Mouse (Mus musculus): Measurements from ENCODE around the gene Ttc22. TPM values are rescaled to one million over a fixed set of nuclear protein-coding genes. Genes with fewer than 3 reads are reported as not detected.
A peak's percentile ranks its signal among the peaks of the same experiment; 100 is the strongest.

The Ttc22 gene
- polyA plus RNA-seq, 1 experiment from 2014 or later: 0.92 TPM

- Histone ChIP-seq H3K27ac (ENCODE audit: low read depth) (no peak overlapping the region), H3K9me3 (ENCODE audit: low read depth, low read length) (no peaks in the 10 kb centered on the region), H3K4me3 (ENCODE audit: low read depth, low read length) (no peak overlapping the region), H3K4me1 (ENCODE audit: insufficient read depth) (no peaks in the 10 kb centered on the region), H3K27me3 (ENCODE audit: insufficient read depth, low read length) (no peaks in the 10 kb centered on the region), H3K36me3 (ENCODE audit: insufficient read depth) (peaks cover 70% of the 10 kb centered on the region), H3K4me2 (no peak overlapping the region), H3K9ac (no peak overlapping the region)
- DNase-seq (no peak), ATAC-seq (ENCODE audit: insufficient read depth) (no peak)
- TF ChIP-seq CTCF (IDR thresholded peaks at IDR 0.05; ENCODE audit: low read depth): no peak
- WGBS: 86% methylated on average over 6 of the region's 6 CpGs
Measured at GRCm38 (mm10) chr4:106587075-106587474, 35.2 kb upstream of the Ttc22 start.

- no peaks in the 10 kb centered on the region for H3K4me1 ChIP-seq (ENCODE audit: insufficient read depth)
- 30% methylated on average over 9 of the region's 9 CpGs for WGBS
- H3K4me3 ChIP-seq (ENCODE audit: low read depth, low read length): no peak overlapping the region
- no peak overlapping the region for H3K27ac ChIP-seq (ENCODE audit: low read depth)
- no peak overlapping the region for H3K9ac ChIP-seq
- H3K27me3 ChIP-seq (ENCODE audit: insufficient read depth, low read length): no peaks in the 10 kb centered on the region
- H3K4me2 ChIP-seq: no peak overlapping the region
- TF ChIP-seq CTCF (IDR thresholded peaks at IDR 0.05; ENCODE audit: low read depth): no peak
- H3K36me3 ChIP-seq (ENCODE audit: insufficient read depth): peaks cover 42% of the 10 kb centered on the region
- DNase-seq (peak; percentile 66), ATAC-seq (ENCODE audit: insufficient read depth) (peak; percentile 73)
- H3K9me3 ChIP-seq (ENCODE audit: low read depth, low read length): no peaks in the 10 kb centered on the region
Measured at GRCm38 (mm10) chr4:106590142-106590541, 32.1 kb upstream of the Ttc22 start.

GRCm38 (mm10) chr4:106590871-106591270 is 31.4 kb upstream of the Ttc22 start:
- Histone ChIP-seq H3K36me3 (ENCODE audit: insufficient read depth) (peaks cover 34% of the 10 kb centered on the region), H3K9ac (no peak overlapping the region), H3K4me2 (no peak overlapping the region), H3K27me3 (ENCODE audit: insufficient read depth, low read length) (no peaks in the 10 kb centered on the region), H3K9me3 (ENCODE audit: low read depth, low read length) (no peaks in the 10 kb centered on the region), H3K4me1 (ENCODE audit: insufficient read depth) (no peaks in the 10 kb centered on the region), H3K4me3 (ENCODE audit: low read depth, low read length) (no peak overlapping the region), H3K27ac (ENCODE audit: low read depth) (no peak overlapping the region)
- no peak for TF ChIP-seq CTCF (IDR thresholded peaks at IDR 0.05; ENCODE audit: low read depth)
- ATAC-seq (ENCODE audit: insufficient read depth): no peak
- no peak for DNase-seq
- WGBS: 81% methylated on average over 9 of the region's 9 CpGs

GRCm38 (mm10) chr4:106593636-106594035 is 28.6 kb upstream of the Ttc22 start:
- H3K27ac ChIP-seq (ENCODE audit: low read depth): no peak overlapping the region
- peak; percentile 40 for TF ChIP-seq CTCF (IDR thresholded peaks at IDR 0.05; ENCODE audit: low read depth)
- no peak overlapping the region for H3K4me2 ChIP-seq
- no peak for DNase-seq
- WGBS: 52% methylated on average over 7 of the region's 7 CpGs
- H3K4me1 ChIP-seq (ENCODE audit: insufficient read depth): no peaks in the 10 kb centered on the region
- no peaks in the 10 kb centered on the region for H3K27me3 ChIP-seq (ENCODE audit: insufficient read depth, low read length)
- no peaks in the 10 kb centered on the region for H3K9me3 ChIP-seq (ENCODE audit: low read depth, low read length)
- H3K4me3 ChIP-seq (ENCODE audit: low read depth, low read length): no peak overlapping the region
- H3K36me3 ChIP-seq (ENCODE audit: insufficient read depth): peaks cover 9% of the 10 kb centered on the region; the same call in 1 of the 2 replicates
- no peak for ATAC-seq (ENCODE audit: insufficient read depth)
- no peak overlapping the region for H3K9ac ChIP-seq

- DNase-seq: no peak
- Histone ChIP-seq H3K4me1 (ENCODE audit: insufficient read depth) (no peaks in the 10 kb centered on the region), H3K9me3 (ENCODE audit: low read depth, low read length) (no peaks in the 10 kb centered on the region), H3K9ac (no peak overlapping the region), H3K36me3 (ENCODE audit: insufficient read depth) (no peaks in the 10 kb centered on the region), H3K4me3 (ENCODE audit: low read depth, low read length) (no peak overlapping the region), H3K27ac (ENCODE audit: low read depth) (no peak overlapping the region), H3K27me3 (ENCODE audit: insufficient read depth, low read length) (no peaks in the 10 kb centered on the region), H3K4me2 (no peak overlapping the region)
- 63% methylated on average over 3 of the region's 3 CpGs for WGBS
- peak; percentile 23; the same call in 1 of the 2 replicates for TF ChIP-seq CTCF (IDR thresholded peaks at IDR 0.05; ENCODE audit: low read depth)
- no peak for ATAC-seq (ENCODE audit: insufficient read depth)
Measured at GRCm38 (mm10) chr4:106596200-106596599, 26.0 kb upstream of the Ttc22 start.

GRCm38 (mm10) chr4:106597055-106597454 is 25.2 kb upstream of the Ttc22 start:
- WGBS: 66% methylated on average over 9 of the region's 9 CpGs
- TF ChIP-seq CTCF (IDR thresholded peaks at IDR 0.05; ENCODE audit: low read depth): no peak

GRCm38 (mm10) chr4:106597741-106598140 is 24.5 kb upstream of the Ttc22 start:
- WGBS: 85% methylated on average over 4 of the region's 4 CpGs
- Histone ChIP-seq H3K4me1 (ENCODE audit: insufficient read depth) (no peaks in the 10 kb centered on the region), H3K27me3 (ENCODE audit: insufficient read depth, low read length) (no peaks in the 10 kb centered on the region), H3K36me3 (ENCODE audit: insufficient read depth) (no peaks in the 10 kb centered on the region), H3K4me3 (ENCODE audit: low read depth, low read length) (no peak overlapping the region), H3K9ac (no peak overlapping the region), H3K4me2 (no peak overlapping the region), H3K27ac (ENCODE audit: low read depth) (no peak overlapping the region), H3K9me3 (ENCODE audit: low read depth, low read length) (no peaks in the 10 kb centered on the region)
- no peak for TF ChIP-seq CTCF (IDR thresholded peaks at IDR 0.05; ENCODE audit: low read depth)
- DNase-seq: no peak
- ATAC-seq (ENCODE audit: insufficient read depth): no peak

More at GRCm38 (mm10) chr4:106597055-106597454, 25.2 kb upstream of the Ttc22 start:
- Histone ChIP-seq H3K4me1 (ENCODE audit: insufficient read depth) (no peaks in the 10 kb centered on the region), H3K9ac (no peak overlapping the region), H3K27me3 (ENCODE audit: insufficient read depth, low read length) (no peaks in the 10 kb centered on the region), H3K27ac (ENCODE audit: low read depth) (no peak overlapping the region), H3K36me3 (ENCODE audit: insufficient read depth) (no peaks in the 10 kb centered on the region), H3K4me3 (ENCODE audit: low read depth, low read length) (no peak overlapping the region), H3K4me2 (no peak overlapping the region), H3K9me3 (ENCODE audit: low read depth, low read length) (no peaks in the 10 kb centered on the region)
- ATAC-seq (ENCODE audit: insufficient read depth): no peak
- no peak for DNase-seq

GRCm38 (mm10) chr4:106599415-106599814 is 22.8 kb upstream of the Ttc22 start:
- 0 out of 2 replicates have a peak, but pooled peaks have one; percentile 13 for TF ChIP-seq CTCF (IDR thresholded peaks at IDR 0.05; ENCODE audit: low read depth)
- no peaks in the 10 kb centered on the region for H3K36me3 ChIP-seq (ENCODE audit: insufficient read depth)
- ATAC-seq (ENCODE audit: insufficient read depth): no peak
- H3K27me3 ChIP-seq (ENCODE audit: insufficient read depth, low read length): no peaks in the 10 kb centered on the region
- 50% methylated on average over 1 of the region's 1 CpGs for WGBS
- no peak overlapping the region for H3K9ac ChIP-seq
- no peak overlapping the region for H3K27ac ChIP-seq (ENCODE audit: low read depth)
- DNase-seq: no peak
- no peaks in the 10 kb centered on the region for H3K4me1 ChIP-seq (ENCODE audit: insufficient read depth)
- H3K4me2 ChIP-seq: no peak overlapping the region
- no peaks in the 10 kb centered on the region for H3K9me3 ChIP-seq (ENCODE audit: low read depth, low read length)
- no peak overlapping the region for H3K4me3 ChIP-seq (ENCODE audit: low read depth, low read length)

Measured in lung, embryonic 14.5 days (tissue).